Mouse (Mus musculus) kidney, adult 2 months (tissue): ENCODE measurements around the gene Fads3. TPM values are rescaled to one million over a fixed set of nuclear protein-coding genes. Genes with fewer than 3 reads are reported as not detected.

Experiments
- DNase-seq: peaks from one replicate; pipeline ENCODE4 v3.0.0; 2021
- H3K27ac ChIP-seq: fragments of 200-500 bp; 2 replicates; pipeline ENCODE4 v1.5.1; 2012; ENCODE audit warnings: low read depth, low read length, control low read depth, inconsistent platforms; ENCODE audit not compliant: insufficient read depth
- H3K27me3 ChIP-seq: fragments of 200-500 bp; replicated peaks from 2 replicates; pipeline ENCODE4 v1.6.1; 2012; ENCODE audit warnings: mild to moderate bottlenecking, moderate library complexity, low read length, inconsistent platforms; ENCODE audit not compliant: control insufficient read depth, insufficient read depth
- H3K36me3 ChIP-seq: fragments of 200-500 bp; 2 replicates; pipeline ENCODE4 v1.6.1; 2012; ENCODE audit warnings: mild to moderate bottlenecking, moderate library complexity, low read length, inconsistent platforms; ENCODE audit not compliant: control insufficient read depth, insufficient read depth
- H3K4me1 ChIP-seq: fragments of 200-500 bp; 2 replicates; pipeline ENCODE4 v1.6.1; 2011; ENCODE audit warnings: low read length; ENCODE audit not compliant: control insufficient read depth, insufficient read depth
- H3K4me3 ChIP-seq: fragments of 200-500 bp; 2 replicates; pipeline ENCODE4 v1.5.1; 2011; ENCODE audit warnings: mild to moderate bottlenecking, low read depth, low read length, control low read depth; ENCODE audit not compliant: insufficient read depth
- CTCF ChIP-seq: fragments of 200-500 bp; conservative IDR thresholded peaks from 2 replicates; pipeline ENCODE4 v1.5.1; 2011; ENCODE audit warnings: low read depth, mild to moderate bottlenecking, control low read depth, low read length, moderate library complexity, mixed read lengths; ENCODE audit not compliant: insufficient read depth, insufficient read length
- POLR2A ChIP-seq: fragments of 200-500 bp; IDR thresholded peaks from one replicate; pipeline ENCODE4 v1.6.1; 2011; ENCODE audit warnings: low read depth, low read length, control low read depth
- WGBS: fragments of 180-500 bp; shearing (Covaris S2); methylation state at CpG from one replicate; pipeline ENCODE4 v1.1.7; 2018; 5-methylcytosine and 5-hydroxymethylcytosine counted together
- polyA plus RNA-seq: library from polyadenylated mRNA; depleted of rRNA; stranded (reverse); fragments of >200 nt; gene quantifications from 2 replicates; pipeline ENCODE4 v1.2.3, GENCODE M21; 2012

Gene Fads3
- polyA plus RNA-seq, 1 experiment, result 382 TPM

- H3K4me3 ChIP-seq, result no peak overlapping the region
- H3K36me3 ChIP-seq, result peaks cover 2% of the 10 kb centered on the region; the same call in 1 of the 2 replicates
- WGBS, result 86% methylated on average over 10 of the region's 10 CpGs
- TF ChIP-seq POLR2A, result no peak
- no peak for TF ChIP-seq CTCF
- no peak overlapping the region for H3K27ac ChIP-seq
- H3K4me1 ChIP-seq, result peaks cover 36% of the 10 kb centered on the region
- no peak for DNase-seq
- no peaks in the 10 kb centered on the region for H3K27me3 ChIP-seq
Measured at GRCm38 (mm10) chr19:10053692-10054260, 12.4 kb downstream of the Fads3 start.

- no peak for DNase-seq
- H3K27ac ChIP-seq, result no peak overlapping the region
- peaks cover 35% of the 10 kb centered on the region for H3K4me1 ChIP-seq
- TF ChIP-seq POLR2A (no peak), CTCF (no peak)
- peaks cover 2% of the 10 kb centered on the region; the same call in 1 of the 2 replicates for H3K36me3 ChIP-seq
- 73% methylated on average over 6 of the region's 6 CpGs for WGBS
- H3K27me3 ChIP-seq, result no peaks in the 10 kb centered on the region
- no peak overlapping the region for H3K4me3 ChIP-seq
Measured at GRCm38 (mm10) chr19:10054361-10055075, 13.1 kb downstream of the Fads3 start.

- H3K4me1 ChIP-seq, result peaks cover 34% of the 10 kb centered on the region
- no peak for DNase-seq
- no peaks in the 10 kb centered on the region for H3K27me3 ChIP-seq
- peak overlapping the region; percentile 24; the same call in 1 of the 2 replicates for H3K27ac ChIP-seq
- H3K36me3 ChIP-seq, result peaks cover 2% of the 10 kb centered on the region; the same call in 1 of the 2 replicates
- WGBS, result 63% methylated on average over 3 of the region's 3 CpGs
- H3K4me3 ChIP-seq, result no peak overlapping the region
- TF ChIP-seq POLR2A, result no peak
- no peak for TF ChIP-seq CTCF
Measured at GRCm38 (mm10) chr19:10055261-10055660, 13.9 kb downstream of the Fads3 start.

GRCm38 (mm10) chr19:10055783-10056660, 14.7 kb downstream of the Fads3 start:
- Histone ChIP-seq H3K4me3 (no peak overlapping the region), H3K27ac (peak overlapping the region; percentile 51), H3K36me3 (peaks cover 2% of the 10 kb centered on the region; the same call in 1 of the 2 replicates), H3K4me1 (peaks cover 34% of the 10 kb centered on the region), H3K27me3 (no peaks in the 10 kb centered on the region)
- WGBS, result 61% methylated on average over 22 of the region's 22 CpGs
- TF ChIP-seq CTCF (0 out of 2 replicates have a peak, but pooled peaks have one; percentile 23), POLR2A (no peak)
- DNase-seq, result peak; percentile 88

GRCm38 (mm10) chr19:10056686-10057085, 15.3 kb downstream of the Fads3 start:
- TF ChIP-seq POLR2A (no peak), CTCF (no peak)
- peaks cover 34% of the 10 kb centered on the region for H3K4me1 ChIP-seq
- peaks cover 2% of the 10 kb centered on the region; the same call in 1 of the 2 replicates for H3K36me3 ChIP-seq
- no peak overlapping the region for H3K4me3 ChIP-seq
- WGBS, result 72% methylated on average over 3 of the region's 3 CpGs
- DNase-seq, result peak; percentile 1
- H3K27ac ChIP-seq, result peak overlapping the region; percentile 51
- H3K27me3 ChIP-seq, result no peaks in the 10 kb centered on the region

GRCm38 (mm10) chr19:10057486-10058351, 16.4 kb downstream of the Fads3 start:
- 34% methylated on average over 11 of the region's 11 CpGs for WGBS
- peak overlapping the region; percentile 78 for H3K27ac ChIP-seq

More at GRCm38 (mm10) chr19:10057486-10058351, 16.4 kb downstream of the Fads3 start:
- H3K4me3 ChIP-seq, result no peak overlapping the region
- H3K27me3 ChIP-seq, result no peaks in the 10 kb centered on the region
- peak; percentile 97 for DNase-seq
- H3K36me3 ChIP-seq, result peaks cover 2% of the 10 kb centered on the region; the same call in 1 of the 2 replicates
- TF ChIP-seq POLR2A, result no peak
- TF ChIP-seq CTCF, result no peak
- H3K4me1 ChIP-seq, result peaks cover 34% of the 10 kb centered on the region
